Mouse (Mus musculus) lung, adult 10 weeks (tissue): Measurements from ENCODE around the gene Scg2. TPM values are rescaled to one million over a fixed set of nuclear protein-coding genes. Genes with fewer than 3 reads are reported as not detected.

Experiments used
- polyA plus RNA-seq: library from polyadenylated mRNA; stranded (reverse); fragments of 350-450 nt; fragmentation: Illumina TruSeq; extraction: RNeasy Lipid Tissue Mini Kit (QIAGEN cat#74804); gene quantifications from one replicate; pipeline ENCODE4 v1.2.3, GENCODE M21; 2014; ENCODE audit warnings: low read depth, low replicate concordance; ENCODE audit not compliant: insufficient read depth

The Scg2 gene
- polyA plus RNA-seq: 0.33 TPM

DNA sequence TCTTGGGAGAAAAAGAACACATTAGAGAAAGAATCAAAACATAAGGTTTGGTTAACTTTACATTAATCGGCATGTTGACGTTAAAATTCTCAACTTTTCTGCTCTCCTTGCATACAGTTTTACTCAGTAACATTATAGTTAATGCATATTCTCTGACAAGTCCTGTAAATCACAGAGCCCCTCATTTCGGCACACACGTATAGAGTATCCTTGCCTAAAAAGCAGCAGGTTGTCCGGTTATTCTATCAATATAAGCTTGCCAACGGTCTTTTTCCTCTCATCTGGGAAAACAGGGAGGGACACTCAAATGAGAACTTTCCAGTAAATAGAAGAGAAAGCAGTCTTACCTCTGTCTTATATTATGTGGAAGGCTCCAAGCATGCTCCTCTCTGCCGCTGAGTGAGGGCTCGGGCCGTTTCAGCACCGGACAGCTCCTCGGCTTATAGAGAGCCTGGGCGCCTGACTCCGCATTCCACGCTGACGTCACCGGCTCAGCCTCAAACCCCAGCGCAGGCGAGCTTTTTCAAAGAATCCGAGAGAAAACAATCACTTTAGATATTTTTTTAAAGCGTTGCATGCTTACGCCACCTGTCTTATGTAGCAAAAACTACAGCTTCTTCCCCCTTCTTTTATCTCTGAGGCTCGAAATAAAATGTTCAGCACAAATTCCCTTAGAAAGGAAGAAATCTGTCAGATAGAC is at the start of gene Scg2:
TSS of gene Scg2 (minus strand) at position 512 of the 700 bp plus-strand sequence.

Other genes starting within 250 kb of the Scg2 start
- 5.4 TPM for gene Ap1s3, start 231.9 kb upstream of the Scg2 start, polyA plus RNA-seq